Mouse (Mus musculus) intestine, postnatal 0 days (tissue): ENCODE data around the gene Kcnk5. TPM values are rescaled to one million over a fixed set of nuclear protein-coding genes. Genes with fewer than 3 reads are reported as not detected.

Experiments
- ATAC-seq: fragments of 200-750 bp; cut with Nextera tagmentation; 2 replicates; pipeline ENCODE4 v1.8.0; 2017; ENCODE audit warnings: mild to moderate bottlenecking, moderate TSS enrichment, moderate library complexity
- H3K27ac ChIP-seq: fragments of 300-500 bp; sonication (generic); 2 replicates; pipeline ENCODE4 v1.5.1; 2014; ENCODE audit warnings: mild to moderate bottlenecking, low read depth, low read length, moderate library complexity
- H3K27me3 ChIP-seq: fragments of 300-500 bp; sonication (generic); replicated peaks from 2 replicates; pipeline ENCODE4 v1.6.1; 2014; ENCODE audit warnings: low read length, mixed read lengths; ENCODE audit not compliant: control insufficient read depth, insufficient read depth
- H3K36me3 ChIP-seq: fragments of 300-500 bp; sonication (generic); 2 replicates; pipeline ENCODE4 v1.6.1; 2014; ENCODE audit warnings: mild to moderate bottlenecking, moderate library complexity; ENCODE audit not compliant: control insufficient read depth, insufficient read depth
- H3K4me1 ChIP-seq: fragments of 300-500 bp; sonication (generic); replicated peaks from 2 replicates; pipeline ENCODE4 v1.6.1; 2014; ENCODE audit warnings: antibody characterized with exemption, low read length, mixed read lengths; ENCODE audit not compliant: control insufficient read depth, insufficient read depth
- H3K4me2 ChIP-seq: fragments of 300-500 bp; sonication (generic); replicated peaks from 2 replicates; pipeline ENCODE4 v1.6.1; 2014; ENCODE audit warnings: low read depth, mild to moderate bottlenecking, moderate library complexity
- H3K4me3 ChIP-seq: fragments of 300-500 bp; sonication (generic); 2 replicates; pipeline ENCODE4 v1.5.1; 2014; ENCODE audit warnings: low read depth, low read length
- H3K9ac ChIP-seq: fragments of 300-500 bp; sonication (generic); 2 replicates; pipeline ENCODE4 v1.6.1; 2014; ENCODE audit warnings: mild to moderate bottlenecking, low read depth, low read length
- H3K9me3 ChIP-seq: fragments of 300-500 bp; sonication (generic); 2 replicates; pipeline ENCODE4 v1.6.1; 2016; ENCODE audit warnings: mixed run types; ENCODE audit not compliant: control insufficient read depth
- CTCF ChIP-seq: sonication (generic); IDR thresholded peaks from 2 replicates; pipeline ENCODE4 v1.5.1; 2016; ENCODE audit warnings: low read depth, mild to moderate bottlenecking, control low read depth, antibody characterized with exemption, moderate library complexity
- WGBS: fragments of 180-500 bp; shearing (Covaris S2); extraction: QIAGEN DNeasy Blood & Tissue Kit; methylation state at CpG from one replicate; pipeline ENCODE4 v1.1.7; 2014; 5-methylcytosine and 5-hydroxymethylcytosine counted together
- polyA plus RNA-seq: library from polyadenylated mRNA; unstranded; fragments of >200 nt; fragmentation: Nextera tagmentation; extraction: Ambion mirVana; gene quantifications from 2 replicates; pipeline ENCODE4 v1.2.1, GENCODE M21; 2015

Kcnk5 gene
- polyA plus RNA-seq = 10.0 and 10.9 TPM in 2 replicates

DNA sequence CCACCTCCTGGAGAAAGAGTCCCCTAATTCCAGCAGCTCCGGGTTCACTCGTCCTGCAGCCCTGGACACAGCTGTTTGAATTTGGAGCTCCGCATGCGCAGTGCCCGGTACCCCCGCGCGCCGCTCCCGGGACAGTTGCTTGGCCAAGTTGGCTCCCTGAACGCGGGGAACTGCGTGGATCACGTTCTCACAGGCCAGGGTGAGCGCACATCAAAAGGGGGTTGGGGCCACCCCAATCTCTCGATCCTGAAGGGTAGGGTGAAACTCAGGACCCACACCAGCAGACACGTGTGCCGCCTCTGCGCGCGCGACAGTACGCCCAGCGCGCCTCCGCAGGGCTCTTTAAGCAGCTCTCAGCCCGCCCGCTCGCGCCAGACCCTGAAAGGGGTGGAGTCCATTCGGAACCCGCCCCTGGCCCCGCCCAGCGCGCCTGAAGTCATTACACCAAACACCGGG is at the start of gene Kcnk5:
TSS of gene Kcnk5 (minus strand) at position 344 of the 456 bp plus-strand sequence.
- H3K4me3 ChIP-seq = peak within 1 kb of the TSS; percentile 69
- no peaks in the 10 kb centered on the region for H3K9me3 ChIP-seq
- peak within 1 kb of the TSS; percentile 67 for H3K9ac ChIP-seq
- under 1% methylated on average over 36 of the region's 36 CpGs for WGBS
- H3K4me1 ChIP-seq = peaks cover 4% of the 10 kb centered on the region; the same call in 1 of the 2 replicates
- peak within 1 kb of the TSS; percentile 91 for H3K4me2 ChIP-seq
- peak within 1 kb of the TSS; percentile 73 for H3K27ac ChIP-seq
- ATAC-seq = peak; percentile 89
- H3K27me3 ChIP-seq = no peaks in the 10 kb centered on the region
- peak; percentile 11; the same call in 1 of the 2 replicates for TF ChIP-seq CTCF
- no peaks in the 10 kb centered on the region for H3K36me3 ChIP-seq

- no peak for TF ChIP-seq CTCF
- H3K27ac ChIP-seq = peak overlapping the region; percentile 94
- ATAC-seq = peak; percentile 84
- H3K4me2 ChIP-seq = no peak overlapping the region
- H3K9me3 ChIP-seq = no peaks in the 10 kb centered on the region
- H3K27me3 ChIP-seq = no peaks in the 10 kb centered on the region
- WGBS = 40% methylated on average over 7 of the region's 7 CpGs
- no peak overlapping the region for H3K4me3 ChIP-seq
- no peaks in the 10 kb centered on the region for H3K36me3 ChIP-seq
- H3K4me1 ChIP-seq = peaks cover 10% of the 10 kb centered on the region
- H3K9ac ChIP-seq = no peak overlapping the region
Measured at GRCm38 (mm10) chr14:20230063-20230491, 48.5 kb upstream of the Kcnk5 start.

DNA sequence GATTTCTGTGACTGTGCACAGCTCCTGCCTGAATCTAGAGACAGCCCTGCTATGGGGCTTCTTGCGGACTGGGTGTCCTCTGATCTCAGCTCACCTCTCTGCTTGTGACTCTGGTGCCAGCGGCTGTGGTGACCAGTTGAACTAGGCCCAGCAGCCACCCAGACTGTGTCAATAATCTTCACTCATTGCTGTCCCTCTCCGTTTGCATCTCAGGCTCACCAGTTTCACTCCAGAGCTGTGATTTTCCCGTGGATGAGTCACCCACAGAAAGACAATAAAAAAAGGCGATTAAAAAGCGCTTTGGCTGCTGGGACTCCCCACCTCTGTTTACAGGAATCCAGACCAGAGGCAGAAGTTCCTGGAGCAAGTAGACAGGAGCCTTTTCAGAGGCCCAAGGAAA is 47.8 kb upstream of the Kcnk5 start:
- no peak for TF ChIP-seq CTCF
- Histone ChIP-seq H3K27me3 (no peaks in the 10 kb centered on the region), H3K9ac (no peak overlapping the region), H3K4me1 (peaks cover 12% of the 10 kb centered on the region), H3K4me3 (no peak overlapping the region), H3K4me2 (no peak overlapping the region), H3K9me3 (no peaks in the 10 kb centered on the region), H3K36me3 (no peaks in the 10 kb centered on the region), H3K27ac (peak overlapping the region; percentile 94)
- peak; percentile 47 for ATAC-seq
- WGBS = 37% methylated on average over 6 of the region's 6 CpGs

GRCm38 (mm10) chr14:20228336-20228735 is 46.7 kb upstream of the Kcnk5 start:
- H3K4me2 ChIP-seq = no peak overlapping the region
- H3K9me3 ChIP-seq = no peaks in the 10 kb centered on the region
- peak; percentile 22 for ATAC-seq
- no peak for TF ChIP-seq CTCF
- no peaks in the 10 kb centered on the region for H3K36me3 ChIP-seq
- H3K4me3 ChIP-seq = no peak overlapping the region
- H3K9ac ChIP-seq = no peak overlapping the region
- peak overlapping the region; percentile 94 for H3K27ac ChIP-seq
- H3K4me1 ChIP-seq = peaks cover 12% of the 10 kb centered on the region
- WGBS = 27% methylated on average over 4 of the region's 4 CpGs
- H3K27me3 ChIP-seq = no peaks in the 10 kb centered on the region

DNA sequence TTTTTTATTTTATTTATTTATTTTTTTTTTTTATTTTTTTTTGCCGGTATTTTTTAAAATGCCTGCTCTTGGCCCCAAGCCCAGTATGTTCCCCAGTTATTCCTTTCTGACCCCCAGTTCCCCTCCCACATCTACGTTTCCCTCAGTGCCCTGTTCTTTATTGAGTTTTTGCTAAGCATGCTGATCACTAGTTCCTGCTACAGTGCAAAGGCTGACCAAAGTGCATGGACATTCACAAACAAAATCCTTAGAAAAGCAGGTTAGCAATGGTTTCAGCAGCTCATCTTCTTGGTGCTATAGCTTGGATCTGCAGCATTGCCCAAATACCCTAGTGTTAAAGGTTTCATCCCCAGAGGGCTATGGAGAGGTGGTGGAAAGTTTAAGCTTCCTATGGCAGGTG is 45.4 kb upstream of the Kcnk5 start:
- Histone ChIP-seq H3K36me3 (no peaks in the 10 kb centered on the region), H3K27me3 (no peaks in the 10 kb centered on the region), H3K4me1 (peaks cover 12% of the 10 kb centered on the region), H3K9ac (no peak overlapping the region), H3K9me3 (no peaks in the 10 kb centered on the region), H3K4me2 (no peak overlapping the region), H3K4me3 (no peak overlapping the region), H3K27ac (0 out of 2 replicates have a peak overlapping the region, but pooled peaks have one; percentile 3)
- ATAC-seq = no peak
- 31% methylated on average over 2 of the region's 2 CpGs for WGBS
- TF ChIP-seq CTCF = no peak

- H3K27ac ChIP-seq = 0 out of 2 replicates have a peak overlapping the region, but pooled peaks have one; percentile 3
- H3K27me3 ChIP-seq = no peaks in the 10 kb centered on the region
- H3K9me3 ChIP-seq = no peaks in the 10 kb centered on the region
- H3K36me3 ChIP-seq = no peaks in the 10 kb centered on the region
- H3K4me2 ChIP-seq = no peak overlapping the region
- H3K9ac ChIP-seq = no peak overlapping the region
- H3K4me1 ChIP-seq = peaks cover 12% of the 10 kb centered on the region
- 27% methylated on average over 7 of the region's 7 CpGs for WGBS
- no peak overlapping the region for H3K4me3 ChIP-seq
- no peak for ATAC-seq
- no peak for TF ChIP-seq CTCF
Measured at GRCm38 (mm10) chr14:20226488-20226887, 44.9 kb upstream of the Kcnk5 start.
